Mouse (Mus musculus) ES-E14 (cell line): ENCODE data around the gene Odf3l2. TPM values are rescaled to one million over a fixed set of nuclear protein-coding genes. Genes with fewer than 3 reads are reported as not detected.

Experiments used
- DNase-seq: peaks from one replicate; pipeline ENCODE4 v3.0.0-alpha.2; 2013; ENCODE audit warnings: low read depth, low spot score
- H3K27ac ChIP-seq: 2 replicates; pipeline ENCODE4 v1.5.1; 2012; ENCODE audit warnings: low read depth, mild to moderate bottlenecking, low read length, moderate library complexity, mixed read lengths; ENCODE audit not compliant: poor library complexity, insufficient read depth, severe bottlenecking
- H3K36me3 ChIP-seq: 2 replicates; pipeline ENCODE4 v1.6.1; 2012; ENCODE audit warnings: mild to moderate bottlenecking, low read length, moderate library complexity, mixed read lengths; ENCODE audit not compliant: control insufficient read depth, poor library complexity, insufficient read depth, severe bottlenecking
- H3K4me1 ChIP-seq, 2 experiments: fragments of 150-350 bp in 1 of 2; sonication (generic) in 1 of 2; 2 replicates each; pipeline ENCODE4 v1.6.1; 2012; ENCODE audit warnings: low read length in 2 of 2, mild to moderate bottlenecking in 1 of 2, mixed read lengths in 1 of 2; ENCODE audit not compliant: control insufficient read depth in 2 of 2, insufficient read depth in 2 of 2, poor library complexity in 1 of 2
- H3K4me3 ChIP-seq, 2 experiments: fragments of 150-350 bp in 1 of 2; sonication (generic) in 1 of 2; 2 replicates each; pipeline ENCODE4 v1.5.1; 2012; ENCODE audit warnings: low read length in 2 of 2, low read depth in 1 of 2, mild to moderate bottlenecking in 1 of 2, mixed read lengths in 1 of 2; ENCODE audit not compliant: insufficient read depth in 1 of 2, poor library complexity in 1 of 2, severe bottlenecking in 1 of 2
- H3K9ac ChIP-seq: 2 replicates; pipeline ENCODE4 v1.6.1; 2012; ENCODE audit warnings: low read depth, mild to moderate bottlenecking, low read length, mixed read lengths; ENCODE audit not compliant: poor library complexity, insufficient read depth, severe bottlenecking
- H3K9me3 ChIP-seq: fragments of 150-350 bp; sonication (generic); 2 replicates; pipeline ENCODE4 v1.6.1; 2012; ENCODE audit warnings: low read depth, mild to moderate bottlenecking, low read length; ENCODE audit not compliant: control insufficient read depth, insufficient read depth
- CHD2 ChIP-seq: IDR thresholded peaks from 2 replicates; pipeline ENCODE4 v1.6.1; 2014; ENCODE audit warnings: mild to moderate bottlenecking, low read depth, low read length, inconsistent platforms
- HCFC1 ChIP-seq: IDR thresholded peaks from 2 replicates; pipeline ENCODE4 v1.6.1; 2012; ENCODE audit warnings: low read length, inconsistent platforms, borderline replicate concordance; ENCODE audit not compliant: insufficient read depth
- MAFK ChIP-seq: IDR thresholded peaks from 2 replicates; pipeline ENCODE4 v1.6.1; 2014; ENCODE audit warnings: mild to moderate bottlenecking, low read depth, low read length, inconsistent platforms; ENCODE audit not compliant: insufficient read depth
- ZC3H11A ChIP-seq: IDR thresholded peaks from 2 replicates; pipeline ENCODE4 v1.6.1; 2012; ENCODE audit warnings: low read depth, mild to moderate bottlenecking, inconsistent platforms, low read length, borderline replicate concordance
- ZNF384 ChIP-seq: IDR thresholded peaks from 2 replicates; pipeline ENCODE4 v1.6.1; 2012; ENCODE audit warnings: low read depth, low read length, inconsistent platforms
- in situ Hi-C, 2 experiments: fragments of 600-800 bp; cut with MboI; formaldehyde crosslinking; loops; one replicate each; pipeline ENCODE4 v1.15.1; 2025; ENCODE audit warnings: low sequenced_read_pairs in 2 of 2, inconsistent platforms in 1 of 2; ENCODE audit not compliant: unreplicated experiment in 2 of 2
- total RNA-seq: library from RNA; depleted of rRNA; stranded (reverse); fragments of 300-350 nt; gene quantifications from 2 replicates; pipeline ENCODE4 v1.2.3, GENCODE M21; 2012

The Odf3l2 gene
- total RNA-seq, 1 experiment = not detected

- Histone ChIP-seq H3K27ac (no peak overlapping the region), H3K4me3 (no peak overlapping the region), H3K9me3 (no peaks in the 10 kb centered on the region), H3K36me3 (no peaks in the 10 kb centered on the region), H3K9ac (no peak overlapping the region), H3K4me1 (no peaks in the 10 kb centered on the region)
- DNase-seq = no peak
- TF ChIP-seq HCFC1 (no peak), ZC3H11A (no peak), MAFK (no peak), ZNF384 (no peak), CHD2 (no peak)
- in situ Hi-C loops = loop anchor here (5.0 to 10.0 kb wide), 2 partner anchors 50 to 58 kb away; partner anchors contain the start of gene Odf3l2 (in 1 of the 2)
Measured at GRCm38 (mm10) chr10:79597051-79597935, 48.2 kb downstream of the Odf3l2 start.

- H3K9me3 ChIP-seq = no peaks in the 10 kb centered on the region
- H3K4me1 ChIP-seq = no peaks in the 10 kb centered on the region
- in situ Hi-C loops = loop anchor here (5.0 to 10.0 kb wide), 2 partner anchors 52 to 59 kb away; partner anchors contain the start of gene Odf3l2 (in 1 of the 2)
- TF ChIP-seq ZC3H11A = no peak
- no peak for TF ChIP-seq MAFK
- no peak for TF ChIP-seq CHD2
- TF ChIP-seq HCFC1 = no peak
- no peak for TF ChIP-seq ZNF384
- no peak overlapping the region for H3K27ac ChIP-seq
- no peaks in the 10 kb centered on the region for H3K36me3 ChIP-seq
- DNase-seq = no peak
- no peak overlapping the region for H3K4me3 ChIP-seq
- no peak overlapping the region for H3K9ac ChIP-seq
Measured at GRCm38 (mm10) chr10:79595590-79595929, 50.0 kb downstream of the Odf3l2 start.

- H3K27ac ChIP-seq = no peak overlapping the region
- in situ Hi-C loops = loop anchor here (5.0 to 10.0 kb wide), 2 partner anchors 52 to 60 kb away; partner anchors contain the start of gene Odf3l2 (in 1 of the 2)
- no peak overlapping the region for H3K9ac ChIP-seq
- TF ChIP-seq ZC3H11A = peak; percentile 71; the same call in 1 of the 2 replicates
- no peak for TF ChIP-seq ZNF384
- TF ChIP-seq MAFK = peak; percentile 47; the same call in 1 of the 2 replicates
- no peaks in the 10 kb centered on the region for H3K36me3 ChIP-seq
- no peaks in the 10 kb centered on the region for H3K9me3 ChIP-seq
- no peaks in the 10 kb centered on the region for H3K4me1 ChIP-seq
- peak; percentile 67 for DNase-seq
- H3K4me3 ChIP-seq = no peak overlapping the region
Measured at GRCm38 (mm10) chr10:79594872-79595589, 50.5 kb downstream of the Odf3l2 start.

- no peak for TF ChIP-seq CHD2
- no peak for TF ChIP-seq MAFK
- no peak for TF ChIP-seq HCFC1
- TF ChIP-seq ZNF384 = no peak
- no peak for TF ChIP-seq ZC3H11A
- no peak overlapping the region for H3K9ac ChIP-seq
- DNase-seq = no peak
- no peak overlapping the region for H3K4me3 ChIP-seq
- H3K9me3 ChIP-seq = no peaks in the 10 kb centered on the region
- no peaks in the 10 kb centered on the region for H3K4me1 ChIP-seq
- in situ Hi-C loops = loop anchor here in 1 of 2 experiments (10.0 kb wide), 1 partner anchor 61 kb away; no protein-coding TSS in a partner anchor
- H3K36me3 ChIP-seq = no peaks in the 10 kb centered on the region
- H3K27ac ChIP-seq = no peak overlapping the region
Measured at GRCm38 (mm10) chr10:79594111-79594510, 51.4 kb downstream of the Odf3l2 start.
